Mouse (Mus musculus) kidney, embryonic 15.5 days (tissue): ENCODE results near the gene Gstm7. TPM values are rescaled to one million over a fixed set of nuclear protein-coding genes. Genes with fewer than 3 reads are reported as not detected.
"Not testable (repeated sequence)": the region's sequence is repeated elsewhere in the genome, so short reads cannot be mapped to it uniquely, and the experiment has no call there.

Experiments
- ATAC-seq: fragments of 200-750 bp; cut with Nextera tagmentation; replicated peaks from 2 replicates; pipeline ENCODE4 v1.8.0; 2017; ENCODE audit warnings: moderate TSS enrichment; ENCODE audit not compliant: low FRiP score
- H3K27ac ChIP-seq: fragments of 300-500 bp; sonication (generic); 2 replicates; pipeline ENCODE4 v1.5.1; 2015; ENCODE audit warnings: mild to moderate bottlenecking, inconsistent platforms
- H3K27me3 ChIP-seq: fragments of 300-500 bp; sonication (generic); 2 replicates; pipeline ENCODE4 v1.6.1; 2015; ENCODE audit warnings: inconsistent platforms
- H3K36me3 ChIP-seq: fragments of 300-500 bp; sonication (generic); 2 replicates; pipeline ENCODE4 v1.6.1; 2015; ENCODE audit warnings: inconsistent platforms
- H3K4me1 ChIP-seq: fragments of 300-500 bp; sonication (generic); 2 replicates; pipeline ENCODE4 v1.6.1; 2015; ENCODE audit warnings: inconsistent platforms
- H3K4me2 ChIP-seq: fragments of 300-500 bp; sonication (generic); 2 replicates; pipeline ENCODE4 v1.6.1; 2015; ENCODE audit warnings: moderate library complexity, mild to moderate bottlenecking, inconsistent platforms
- H3K4me3 ChIP-seq: fragments of 300-500 bp; sonication (generic); replicated peaks from 2 replicates; pipeline ENCODE4 v1.5.1; 2015; ENCODE audit warnings: mild to moderate bottlenecking, inconsistent platforms
- H3K9ac ChIP-seq: fragments of 300-500 bp; sonication (generic); 2 replicates; pipeline ENCODE4 v1.6.1; 2015; ENCODE audit warnings: mild to moderate bottlenecking, inconsistent platforms
- H3K9me3 ChIP-seq: fragments of 300-500 bp; sonication (generic); replicated peaks from 2 replicates; pipeline ENCODE4 v1.6.1; 2016; ENCODE audit warnings: inconsistent platforms
- WGBS: fragments of 180-500 bp; shearing (Covaris S2); methylation state at CpG from one replicate; pipeline ENCODE4 v1.1.7; 2015; ENCODE audit warnings: mixed read lengths; 5-methylcytosine and 5-hydroxymethylcytosine counted together
- polyA plus RNA-seq: library from polyadenylated mRNA; unstranded; fragments of >200 nt; fragmentation: Nextera tagmentation; extraction: Ambion mirVana; gene quantifications from 2 replicates; pipeline ENCODE4 v1.2.1, GENCODE M21; 2015

Gene Gstm7
- polyA plus RNA-seq, 1 experiment from 2014 or later = 21.3 TPM

DNA sequence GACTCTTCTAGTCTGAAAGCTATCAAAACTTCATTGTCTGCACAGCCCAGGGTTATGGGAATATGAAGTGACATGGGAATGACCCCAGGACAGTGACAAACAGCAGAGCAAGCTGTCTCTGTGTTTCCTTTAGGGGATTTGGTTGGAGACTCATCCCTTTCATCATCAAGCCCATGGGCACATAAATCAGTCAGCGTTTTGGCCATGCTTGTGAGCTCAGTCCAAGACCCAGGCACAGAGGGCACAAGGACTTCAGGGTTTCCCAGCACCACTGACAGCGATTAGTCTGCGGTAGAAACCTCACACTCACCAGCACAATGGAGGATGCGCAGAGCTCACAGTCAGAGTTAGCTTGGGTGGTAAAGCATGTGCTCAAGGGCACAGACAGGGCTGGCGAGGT lies 22.3 kb upstream of the Gstm7 start:
- H3K4me2 ChIP-seq = no peak overlapping the region
- H3K9ac ChIP-seq = no peak overlapping the region
- 68% methylated on average over 5 of the region's 5 CpGs for WGBS
- H3K9me3 ChIP-seq = no peaks in the 10 kb centered on the region
- no peaks in the 10 kb centered on the region; the same call in 1 of the 2 replicates for H3K27me3 ChIP-seq
- H3K27ac ChIP-seq = no peak overlapping the region
- ATAC-seq = peak; percentile 20; the same call in 1 of the 2 replicates
- no peaks in the 10 kb centered on the region for H3K36me3 ChIP-seq
- peaks cover 10% of the 10 kb centered on the region for H3K4me1 ChIP-seq
- no peak overlapping the region for H3K4me3 ChIP-seq

GRCm38 (mm10) chr3:107953328-107953755 lies 21.7 kb upstream of the Gstm7 start:
- peaks cover 10% of the 10 kb centered on the region for H3K4me1 ChIP-seq
- H3K36me3 ChIP-seq = no peaks in the 10 kb centered on the region
- no peak overlapping the region for H3K27ac ChIP-seq
- H3K9me3 ChIP-seq = no peaks in the 10 kb centered on the region
- H3K27me3 ChIP-seq = no peaks in the 10 kb centered on the region; the same call in 1 of the 2 replicates
- no peak overlapping the region for H3K4me2 ChIP-seq
- ATAC-seq = peak; percentile 79
- no peak overlapping the region for H3K4me3 ChIP-seq
- WGBS = 24% methylated on average over 6 of the region's 6 CpGs
- no peak overlapping the region for H3K9ac ChIP-seq

GRCm38 (mm10) chr3:107950531-107950930 lies 18.9 kb upstream of the Gstm7 start:
- Histone ChIP-seq H3K9me3 (no peaks in the 10 kb centered on the region), H3K9ac (no peak overlapping the region), H3K27me3 (no peaks in the 10 kb centered on the region; the same call in 1 of the 2 replicates), H3K27ac (no peak overlapping the region), H3K4me2 (no peak overlapping the region), H3K4me1 (peaks cover 8% of the 10 kb centered on the region), H3K4me3 (no peak overlapping the region), H3K36me3 (no peaks in the 10 kb centered on the region)
- ATAC-seq = no peak
- 88% methylated on average over 11 of the region's 11 CpGs for WGBS

DNA sequence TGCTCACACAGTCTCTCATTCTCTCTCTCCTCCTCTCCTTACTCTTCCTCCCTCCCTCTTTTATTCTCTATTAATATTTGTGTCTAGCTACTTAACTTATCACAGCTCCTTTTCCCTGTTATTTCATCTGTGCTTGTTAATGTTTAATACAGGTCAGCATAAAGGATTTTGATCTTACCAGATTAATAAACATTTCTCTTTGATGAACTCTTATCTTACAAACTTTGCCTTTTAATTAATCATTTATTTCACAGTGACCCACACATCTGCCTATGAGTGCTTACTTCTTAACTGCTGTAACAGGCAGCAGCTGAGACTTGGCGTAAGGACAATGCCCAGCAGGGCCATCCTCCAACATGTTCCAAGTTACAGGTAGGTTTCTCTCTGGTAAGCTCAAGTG lies 17.8 kb upstream of the Gstm7 start:
- H3K9ac ChIP-seq, H3K27me3 ChIP-seq, H3K27ac ChIP-seq, H3K4me1 ChIP-seq, ATAC-seq, H3K4me2 ChIP-seq, H3K4me3 ChIP-seq, H3K9me3 ChIP-seq, H3K36me3 ChIP-seq: not testable (repeated sequence)
- WGBS = 80% methylated on average over 1 of the region's 1 CpGs

DNA sequence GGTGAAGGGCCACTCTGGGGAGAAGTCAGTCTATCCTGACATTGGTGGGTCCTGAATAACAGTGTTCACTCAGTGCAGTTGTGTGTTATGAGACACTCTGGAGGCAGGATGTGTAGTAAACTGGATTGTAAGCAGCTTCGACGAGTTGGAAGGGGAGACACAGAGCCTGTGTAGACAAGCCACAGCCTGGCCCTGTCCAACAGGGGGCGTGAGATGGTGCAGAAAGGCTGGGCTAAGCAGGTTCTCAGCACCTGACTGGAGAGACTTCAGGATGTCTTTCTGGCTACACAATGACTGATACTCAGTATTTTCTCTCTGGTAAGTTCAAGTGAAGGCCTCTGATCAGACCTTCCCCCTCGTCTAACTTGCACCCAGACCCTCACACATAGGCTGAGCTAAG lies 14.1 kb upstream of the Gstm7 start:
- WGBS = 64% methylated on average over 4 of the region's 4 CpGs
- H3K4me3 ChIP-seq = no peak overlapping the region
- no peaks in the 10 kb centered on the region; the same call in 1 of the 2 replicates for H3K27me3 ChIP-seq
- no peak for ATAC-seq
- no peaks in the 10 kb centered on the region for H3K36me3 ChIP-seq
- H3K9ac ChIP-seq = no peak overlapping the region
- peaks cover 6% of the 10 kb centered on the region for H3K4me1 ChIP-seq
- H3K27ac ChIP-seq = no peak overlapping the region
- H3K4me2 ChIP-seq = no peak overlapping the region
- H3K9me3 ChIP-seq = no peaks in the 10 kb centered on the region

DNA sequence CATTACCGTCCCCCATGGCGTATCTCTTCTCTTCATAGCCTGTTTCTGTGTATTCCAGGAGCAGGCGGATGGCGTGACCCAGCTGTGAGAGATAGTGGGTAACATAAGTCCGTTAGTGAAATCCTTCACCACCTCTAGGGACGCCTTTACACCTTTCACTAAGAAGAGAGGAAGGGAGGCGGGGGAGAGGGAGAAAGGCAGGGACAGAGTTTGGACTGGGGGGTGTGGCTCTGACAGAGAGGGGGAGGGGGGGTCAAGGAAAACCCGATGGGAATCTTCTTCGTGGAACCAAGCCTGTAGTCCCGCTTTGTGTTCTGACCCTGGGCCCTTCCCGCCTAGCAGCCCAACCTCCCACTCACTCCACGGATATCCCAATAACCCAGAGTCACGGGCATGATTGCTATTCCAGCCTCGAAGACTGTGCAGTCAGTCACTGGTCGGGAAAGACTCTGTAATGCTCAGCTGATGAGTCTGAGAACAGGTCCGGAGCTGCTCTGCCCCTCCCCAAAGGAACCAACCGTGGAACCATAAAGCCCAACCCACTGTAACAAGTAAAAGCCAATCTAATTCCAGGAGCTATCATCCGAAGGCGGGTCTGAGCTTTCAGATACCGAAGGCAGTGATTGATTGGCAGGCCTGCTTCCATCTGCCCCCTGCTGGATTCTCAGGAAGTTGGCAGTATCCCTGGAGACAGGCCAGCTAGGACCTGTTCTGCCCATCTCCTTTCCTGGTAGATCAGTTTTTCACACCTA lies 11.8 kb upstream of the Gstm7 start, which contains the start of gene Gstm6:
TSS of gene Gstm6 (minus strand) at position 511 of the 752 bp plus-strand sequence.
- Histone ChIP-seq H3K4me1 (peaks cover 10% of the 10 kb centered on the region), H3K27ac (no peak within 1 kb of the TSS), H3K36me3 (no peaks in the 10 kb centered on the region), H3K4me3 (peak within 1 kb of the TSS; percentile 34), H3K4me2 (peak within 1 kb of the TSS; percentile 62), H3K9me3 (no peaks in the 10 kb centered on the region), H3K27me3 (no peaks in the 10 kb centered on the region; the same call in 1 of the 2 replicates), H3K9ac (0 out of 2 replicates have a peak within 1 kb of the TSS, but pooled peaks have one; percentile 14)
- 13% methylated on average over 20 of the region's 20 CpGs for WGBS
- ATAC-seq = peak; percentile 79

- Histone ChIP-seq H3K4me2 (no peak overlapping the region), H3K9me3 (no peaks in the 10 kb centered on the region), H3K4me1 (peaks cover 10% of the 10 kb centered on the region), H3K36me3 (no peaks in the 10 kb centered on the region), H3K27me3 (no peaks in the 10 kb centered on the region), H3K4me3 (no peak overlapping the region), H3K9ac (no peak overlapping the region), H3K27ac (no peak overlapping the region)
- whole genome bisulfite sequencing = 83% methylated on average over 4 of the region's 4 CpGs
- ATAC-seq = no peak
Observed at GRCm38 (mm10) chr3:107941261-107941660, 9.6 kb upstream of the Gstm7 start.

GRCm38 (mm10) chr3:107940524-107940923 lies 8.9 kb upstream of the Gstm7 start:
- Histone ChIP-seq H3K4me2 (no peak overlapping the region), H3K36me3 (no peaks in the 10 kb centered on the region), H3K4me3 (no peak overlapping the region), H3K4me1 (peaks cover 10% of the 10 kb centered on the region), H3K27ac (no peak overlapping the region), H3K27me3 (no peaks in the 10 kb centered on the region), H3K9ac (no peak overlapping the region), H3K9me3 (no peaks in the 10 kb centered on the region)
- WGBS = 69% methylated on average over 7 of the region's 7 CpGs
- no peak for ATAC-seq

- no peak overlapping the region for H3K27ac ChIP-seq
- ATAC-seq = 0 out of 2 replicates have a peak, but pooled peaks have one; percentile 7
- H3K36me3 ChIP-seq = no peaks in the 10 kb centered on the region
- H3K9ac ChIP-seq = no peak overlapping the region
- no peaks in the 10 kb centered on the region for H3K27me3 ChIP-seq
- no peak overlapping the region for H3K4me2 ChIP-seq
- H3K9me3 ChIP-seq = no peaks in the 10 kb centered on the region
- 82% methylated on average over 4 of the region's 4 CpGs for WGBS
- H3K4me3 ChIP-seq = no peak overlapping the region
- peaks cover 10% of the 10 kb centered on the region for H3K4me1 ChIP-seq
Observed at GRCm38 (mm10) chr3:107939830-107940229, 8.2 kb upstream of the Gstm7 start.

GRCm38 (mm10) chr3:107939403-107939802 lies 7.8 kb upstream of the Gstm7 start:
- Histone ChIP-seq H3K4me2 (no peak overlapping the region), H3K36me3 (no peaks in the 10 kb centered on the region), H3K9me3 (no peaks in the 10 kb centered on the region), H3K27me3 (no peaks in the 10 kb centered on the region), H3K4me1 (peaks cover 10% of the 10 kb centered on the region), H3K4me3 (no peak overlapping the region), H3K27ac (no peak overlapping the region), H3K9ac (no peak overlapping the region)
- WGBS = 37% methylated on average over 3 of the region's 3 CpGs
- peak; percentile 46; the same call in 1 of the 2 replicates for ATAC-seq

DNA sequence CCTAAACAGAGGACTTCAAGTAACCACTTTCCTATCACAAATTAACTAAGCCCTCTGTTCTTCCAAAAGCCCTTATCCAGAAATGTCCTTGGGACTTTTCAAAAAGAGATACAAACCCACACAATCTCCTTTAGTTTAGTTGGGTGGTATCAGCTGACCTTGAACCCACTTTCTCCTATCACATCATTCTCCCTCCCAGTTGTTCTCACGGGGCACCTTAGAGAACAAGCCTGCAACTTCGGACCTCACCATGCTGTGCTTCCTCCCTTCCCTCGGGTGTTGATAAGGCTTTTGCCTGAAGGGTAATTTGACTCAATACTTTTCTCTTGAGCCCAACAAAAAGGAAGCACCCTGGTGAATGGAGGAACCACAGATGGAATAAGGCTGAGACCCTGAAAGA lies 4.3 kb upstream of the Gstm7 start:
- no peaks in the 10 kb centered on the region for H3K27me3 ChIP-seq
- no peak for ATAC-seq
- H3K4me1 ChIP-seq = peaks cover 12% of the 10 kb centered on the region; the same call in 1 of the 2 replicates
- no peak overlapping the region for H3K4me2 ChIP-seq
- H3K27ac ChIP-seq = no peak overlapping the region
- no peak overlapping the region for H3K4me3 ChIP-seq
- H3K9me3 ChIP-seq = no peaks in the 10 kb centered on the region
- 62% methylated on average over 3 of the region's 3 CpGs for WGBS
- H3K36me3 ChIP-seq = no peaks in the 10 kb centered on the region
- H3K9ac ChIP-seq = no peak overlapping the region

DNA sequence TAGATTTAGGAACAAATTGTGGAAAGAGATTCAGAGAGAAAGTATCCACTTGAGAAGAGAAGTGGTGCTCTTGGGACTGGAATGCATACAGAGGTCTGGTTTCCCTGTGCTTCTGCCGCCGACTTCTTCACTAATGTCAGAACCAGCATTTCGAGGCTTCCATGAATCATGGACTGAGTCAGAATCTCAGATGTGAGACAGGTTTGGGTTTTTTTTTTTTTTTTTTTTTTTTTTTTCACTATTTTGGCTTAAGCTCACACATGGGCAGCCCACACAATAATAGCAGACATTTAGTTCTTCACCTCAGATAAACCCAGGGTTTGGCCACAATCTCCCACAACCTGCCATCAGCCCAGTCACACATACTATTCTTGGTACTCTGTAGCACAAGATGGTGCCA lies 3.7 kb upstream of the Gstm7 start:
- ATAC-seq = no peak
- Histone ChIP-seq H3K27me3 (no peaks in the 10 kb centered on the region), H3K4me1 (peaks cover 12% of the 10 kb centered on the region; the same call in 1 of the 2 replicates), H3K36me3 (no peaks in the 10 kb centered on the region), H3K9ac (no peak overlapping the region), H3K4me3 (no peak overlapping the region), H3K27ac (no peak overlapping the region), H3K9me3 (no peaks in the 10 kb centered on the region), H3K4me2 (no peak overlapping the region)
- WGBS = 90% methylated on average over 3 of the region's 3 CpGs
